Mouse (Mus musculus) cerebellum, adult 11-12 months (tissue): Measurements from ENCODE around the gene Slc30a10.
A peak's percentile ranks its signal among the peaks of the same experiment; 100 is the strongest.

Experiments
- DNase-seq: peaks from one replicate; pipeline ENCODE4 v3.0.0; 2022

The Slc30a10 gene

DNA sequence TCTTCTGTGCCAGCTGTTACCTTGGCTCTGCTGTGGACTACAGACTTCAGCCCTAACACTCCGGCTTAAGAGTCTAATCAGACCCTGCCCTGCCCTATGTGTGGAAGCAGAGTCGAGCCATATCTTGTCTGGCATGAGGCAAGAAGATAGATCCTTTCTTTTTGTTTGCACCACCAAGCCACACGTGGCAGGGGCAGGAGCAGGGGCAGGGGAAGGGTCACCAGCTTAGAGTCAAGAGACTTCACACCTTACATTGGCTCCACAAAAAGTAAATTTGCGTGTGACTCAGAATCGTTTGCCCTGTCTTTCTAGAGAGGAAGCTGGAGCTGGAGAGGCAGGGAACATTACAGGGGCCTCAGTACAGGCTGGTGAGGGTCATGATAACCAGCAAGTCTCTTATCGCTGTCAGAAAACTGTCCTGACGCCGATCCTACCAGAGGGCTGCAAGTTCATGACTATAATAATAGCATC, 14.9 kb downstream of the Slc30a10 start:
- no peak for DNase-seq

DNA sequence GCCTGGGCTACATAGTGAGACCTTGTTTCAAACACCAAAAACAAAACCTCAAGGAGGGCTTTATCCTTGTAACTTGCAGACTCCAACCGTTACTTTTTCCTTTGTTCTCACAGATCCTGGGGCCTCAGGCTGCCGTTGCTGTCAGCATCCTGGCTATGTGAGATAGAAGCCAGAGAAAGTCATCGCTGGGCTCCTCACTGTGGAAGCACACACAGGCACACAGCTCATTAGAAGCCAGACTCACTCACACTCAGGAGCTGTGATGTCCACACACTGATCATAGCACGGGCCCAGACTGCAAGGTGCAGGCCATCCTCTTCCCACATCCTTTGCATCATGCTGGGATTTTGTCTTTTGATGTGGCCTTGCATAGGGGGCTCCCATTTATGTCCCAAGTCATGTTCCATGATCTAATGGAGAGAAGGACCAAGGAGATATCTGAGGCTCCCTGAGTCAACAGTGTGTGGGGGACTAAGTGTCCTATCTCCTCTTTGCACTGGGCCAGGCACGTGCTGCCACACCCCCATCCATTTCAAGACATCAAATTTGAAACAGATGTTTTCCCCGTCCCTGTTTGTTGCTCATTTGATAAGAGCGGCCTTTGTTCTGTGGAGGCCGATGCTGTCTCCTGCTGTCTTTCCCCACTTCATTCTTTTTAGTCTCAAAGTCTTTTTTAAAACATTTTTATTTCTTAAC, 17.5 kb downstream of the Slc30a10 start:
- no peak for DNase-seq

DNA sequence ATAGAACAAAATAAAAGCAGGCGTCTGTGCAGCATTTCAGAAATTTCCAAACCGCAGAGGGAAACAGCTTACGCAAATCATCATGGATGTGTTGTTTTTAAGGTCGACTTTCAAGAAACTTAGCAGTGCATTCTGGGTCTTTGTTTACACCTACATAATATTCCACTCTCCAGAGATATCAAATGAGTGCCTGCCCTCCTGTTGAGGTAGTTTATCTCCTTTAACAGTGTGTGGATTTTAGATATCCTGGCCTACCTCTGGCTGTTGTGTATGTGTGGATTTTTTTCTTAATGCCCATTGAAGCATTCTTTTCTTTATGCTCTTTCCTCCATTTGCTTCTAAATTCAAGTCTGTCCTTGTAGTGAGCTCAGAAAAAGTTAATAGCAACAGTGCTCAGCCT, 18.1 kb downstream of the Slc30a10 start:
- no peak for DNase-seq

DNA sequence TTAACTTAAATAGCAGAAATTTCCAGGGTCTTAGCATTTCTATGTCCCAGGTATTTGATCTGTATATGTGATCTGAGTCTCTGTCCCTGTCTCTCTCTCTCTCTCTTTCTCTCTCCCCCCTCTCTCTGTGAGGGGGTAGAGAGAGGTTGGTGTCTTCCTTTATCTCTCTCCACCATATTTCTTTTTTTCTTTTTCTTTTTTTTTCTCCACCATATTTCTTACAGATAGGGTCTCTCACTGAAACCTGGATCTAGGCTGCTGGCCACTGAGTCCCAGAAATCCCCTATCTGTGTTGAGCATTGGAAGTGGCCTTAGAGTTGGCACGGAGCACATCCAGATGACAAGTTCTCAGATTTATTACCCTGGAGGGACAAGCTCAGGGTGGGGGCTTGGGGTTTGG, 18.8 kb downstream of the Slc30a10 start:
- no peak for DNase-seq

DNA sequence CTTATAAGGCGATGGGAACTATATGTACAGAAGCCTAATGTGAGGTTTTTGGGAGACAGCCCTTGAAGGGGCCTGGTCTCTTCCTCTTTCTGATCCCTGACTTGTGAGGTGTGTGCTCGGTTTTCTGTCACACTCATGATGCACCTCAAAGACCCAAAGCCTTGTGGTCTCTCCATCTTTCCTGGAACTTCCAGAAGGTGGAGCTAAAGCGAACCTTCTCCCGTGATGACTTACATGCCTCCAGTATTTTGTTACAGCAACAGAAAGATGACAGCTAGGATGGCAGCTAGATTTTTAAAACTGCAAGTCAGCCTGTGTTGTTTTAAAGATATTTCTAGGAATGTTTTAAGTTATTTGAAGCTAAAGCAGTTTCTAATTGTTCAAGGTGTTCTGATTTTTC, 25.2 kb downstream of the Slc30a10 start:
- DNase-seq = no peak

DNA sequence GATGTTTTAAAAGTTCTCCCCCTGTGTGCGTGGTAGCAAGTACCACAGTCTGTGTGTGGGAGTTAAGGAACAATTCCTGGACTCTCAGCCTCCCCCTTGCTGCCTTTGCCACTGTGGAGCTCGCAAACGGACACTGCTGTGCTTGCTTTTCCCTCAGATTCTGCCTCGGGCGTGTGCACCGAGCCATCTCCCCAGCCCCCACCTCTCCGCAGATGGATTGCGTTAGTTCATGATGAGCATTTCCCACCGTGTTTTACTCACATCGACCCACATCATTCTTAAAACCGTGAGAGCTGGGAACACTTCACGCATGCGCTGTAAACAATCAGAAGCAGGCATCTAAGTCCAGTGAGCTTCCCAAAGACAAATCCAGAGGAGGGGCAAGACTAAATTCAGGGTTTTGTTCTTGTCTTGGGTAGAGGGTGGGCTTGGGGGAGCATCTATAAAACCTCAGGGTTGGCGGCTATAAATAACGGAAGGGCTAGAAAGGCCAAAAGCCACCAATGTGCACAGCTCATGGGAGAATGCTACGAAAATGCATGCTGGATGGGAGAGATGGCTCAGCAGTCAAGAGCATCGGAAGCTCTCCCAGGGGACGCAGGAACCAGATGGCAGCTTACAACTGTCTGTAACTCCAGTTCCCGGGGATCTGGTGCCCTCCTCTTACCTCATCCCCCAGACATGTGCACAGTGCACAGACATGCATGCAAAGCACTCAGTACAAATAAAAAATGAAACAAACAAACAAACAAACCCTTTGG, 27.5 kb downstream of the Slc30a10 start:
- peak; percentile 27 for DNase-seq

DNA sequence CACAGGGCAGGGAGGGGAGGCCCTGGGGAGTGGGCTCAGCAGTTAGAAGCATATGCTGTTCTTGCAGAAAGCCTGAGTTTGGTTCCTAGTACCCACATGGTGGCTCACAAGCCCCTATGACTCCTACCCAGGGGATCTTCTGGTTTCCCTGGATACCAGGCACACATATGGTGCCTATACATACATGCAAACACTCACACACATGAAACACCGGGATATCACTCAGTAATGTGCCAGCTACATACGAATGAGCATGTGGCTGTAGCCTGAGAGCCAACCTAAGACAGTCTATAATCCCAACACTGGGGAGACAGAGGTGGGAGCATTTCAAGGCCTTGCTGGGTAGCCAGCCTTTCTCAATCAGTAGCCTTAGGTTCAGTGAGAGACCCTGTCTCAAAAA, 28.1 kb downstream of the Slc30a10 start:
- no peak for DNase-seq

DNA sequence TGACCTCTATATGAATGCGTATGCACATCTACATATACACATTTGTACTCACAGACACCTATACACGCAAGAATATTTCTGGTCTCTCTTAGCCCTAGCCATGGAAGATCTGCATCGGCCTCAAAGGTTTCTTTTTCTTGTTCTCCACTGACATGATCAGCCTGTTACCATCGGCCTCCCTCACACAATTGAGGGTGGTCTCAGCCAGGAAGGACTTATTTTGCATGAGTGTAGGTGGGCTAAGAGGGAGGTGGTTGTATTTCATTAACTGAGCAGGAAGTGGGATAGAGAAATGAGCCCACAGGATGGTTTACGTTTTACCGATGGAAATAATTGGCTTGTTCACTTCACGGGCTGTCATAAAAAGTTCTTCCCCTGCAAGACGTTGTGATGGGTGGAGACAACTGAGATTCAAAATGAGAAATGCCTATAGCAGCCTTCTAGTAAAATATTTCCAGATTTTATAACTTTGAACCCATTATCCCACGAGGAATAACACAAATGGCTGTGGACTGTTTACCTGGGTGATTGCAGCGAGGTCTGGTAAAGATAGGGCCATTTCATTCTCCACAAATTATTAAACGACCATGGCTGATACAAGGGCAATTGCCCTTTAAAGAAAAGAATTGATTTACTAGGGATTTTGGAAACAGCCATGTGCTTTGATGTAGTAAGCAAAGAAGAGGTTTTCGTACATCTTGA, 28.9 kb downstream of the Slc30a10 start:
- DNase-seq = no peak

DNA sequence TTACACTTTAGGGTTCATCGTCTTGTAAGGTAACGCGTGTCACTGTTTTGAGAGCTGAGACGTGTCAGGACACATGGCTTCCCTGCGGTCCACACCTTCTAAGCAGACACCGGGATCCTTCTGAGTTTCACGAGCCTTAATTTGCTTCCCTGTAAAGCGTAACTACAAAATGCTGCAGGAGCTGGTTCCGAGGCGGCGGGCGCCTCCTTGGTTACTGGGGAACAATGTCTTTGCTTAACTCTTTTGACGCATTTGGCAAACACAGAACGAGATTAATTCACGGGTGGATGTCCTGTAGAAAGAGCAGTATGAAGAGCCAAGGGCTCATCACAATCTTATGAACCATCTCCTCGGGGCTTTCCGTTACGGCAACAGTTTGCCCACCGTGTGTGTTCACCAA, 29.6 kb downstream of the Slc30a10 start:
- DNase-seq = no peak

DNA sequence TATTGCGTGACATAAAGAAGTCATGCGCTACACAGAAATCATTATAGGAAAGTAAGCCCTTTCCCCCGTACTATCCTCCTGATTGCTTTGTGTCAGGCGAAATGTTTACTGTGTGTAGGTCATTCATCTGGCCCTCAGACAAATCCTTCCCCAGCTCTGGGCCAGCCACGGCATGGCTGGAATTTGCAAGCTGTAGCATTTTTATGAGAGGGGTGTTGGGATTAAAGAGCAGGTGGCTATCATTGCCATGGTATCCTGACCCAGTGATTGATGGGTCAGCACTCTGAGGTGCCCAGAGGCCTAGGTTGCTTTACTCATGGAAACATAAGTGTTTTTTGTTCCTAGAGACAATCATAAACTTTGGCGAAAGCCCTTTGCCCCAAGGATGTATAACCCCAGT, 35.2 kb downstream of the Slc30a10 start:
- DNase-seq = no peak

DNA sequence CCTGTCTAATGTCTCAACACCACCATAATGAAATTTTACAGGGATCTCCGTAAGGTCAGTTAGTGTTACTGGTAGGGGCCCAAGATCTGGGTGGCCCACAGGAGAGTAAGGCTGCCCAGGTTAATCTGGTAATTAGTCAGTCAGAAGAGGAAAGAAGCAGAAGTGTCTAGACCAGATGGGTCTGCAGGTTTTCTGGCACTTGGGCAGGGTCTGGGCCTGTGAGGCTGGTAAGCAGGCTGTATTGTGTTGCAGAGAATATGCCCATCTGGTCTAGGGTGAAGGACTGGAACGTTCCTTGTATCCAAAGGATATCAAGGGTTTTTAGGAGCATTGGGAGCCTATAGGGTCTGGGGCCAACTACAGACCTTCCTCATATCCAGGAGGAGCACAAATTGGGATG, 36.0 kb downstream of the Slc30a10 start:
- no peak for DNase-seq

DNA sequence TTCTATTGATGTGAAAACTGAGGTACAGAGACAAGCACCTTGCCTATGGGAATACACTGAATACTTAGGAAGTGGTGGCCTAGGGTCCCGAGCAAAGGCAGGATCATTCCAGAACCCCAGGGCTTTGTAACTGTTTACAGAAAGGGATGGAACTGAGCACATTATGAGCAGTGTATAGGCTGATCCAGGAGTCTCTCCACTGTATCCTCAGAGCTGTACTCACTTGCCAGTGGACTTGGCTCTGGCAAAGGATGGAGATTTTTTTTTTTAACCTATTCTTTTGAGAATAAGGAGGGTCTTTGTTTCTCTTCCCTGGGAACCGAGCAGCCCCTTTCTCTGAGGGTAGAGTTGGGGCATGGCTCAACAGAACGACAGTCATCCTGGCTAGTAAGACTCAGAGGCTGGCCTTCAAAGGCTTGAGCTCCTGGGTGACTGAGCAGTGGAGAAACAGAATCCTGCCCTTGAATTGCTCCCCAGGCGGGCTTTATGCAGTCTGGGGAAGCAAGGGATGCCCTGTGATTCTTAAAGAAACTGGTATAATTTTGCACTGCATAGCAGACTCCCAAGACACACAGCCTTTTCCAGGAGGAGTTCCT, 38.9 kb downstream of the Slc30a10 start:
- peak; percentile 18 for DNase-seq

DNA sequence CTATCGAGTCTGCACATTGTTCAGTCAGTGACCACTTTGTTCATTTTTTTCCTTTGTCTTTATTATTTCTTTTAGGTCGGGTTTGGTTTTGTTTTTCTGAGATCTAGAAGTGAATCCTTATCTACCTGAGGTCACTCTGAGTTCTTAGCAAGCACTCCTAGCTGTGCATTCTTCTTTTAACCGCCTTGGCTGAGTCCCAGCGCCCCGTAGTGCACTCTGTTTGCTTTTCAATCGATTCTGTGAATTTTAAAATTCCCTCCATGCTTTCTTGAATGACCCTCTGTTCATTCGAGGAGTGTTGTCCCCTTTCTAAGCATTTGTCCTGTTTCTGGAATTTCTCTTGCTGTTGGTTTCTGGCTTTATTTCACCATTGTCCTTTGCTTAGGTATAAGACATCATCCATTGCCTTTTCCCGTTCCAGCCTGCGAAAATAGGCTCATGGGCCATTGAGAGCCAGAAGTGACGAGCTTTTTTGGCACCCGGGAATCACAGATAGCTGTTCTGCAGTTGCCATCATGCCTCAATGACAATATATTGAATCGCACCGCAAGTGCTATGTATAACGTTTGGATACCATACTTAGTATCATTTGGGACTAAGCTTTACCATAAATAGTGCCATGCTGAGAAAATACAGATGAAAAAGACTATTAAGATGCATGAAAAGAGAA, 42.3 kb downstream of the Slc30a10 start:
- DNase-seq = no peak

DNA sequence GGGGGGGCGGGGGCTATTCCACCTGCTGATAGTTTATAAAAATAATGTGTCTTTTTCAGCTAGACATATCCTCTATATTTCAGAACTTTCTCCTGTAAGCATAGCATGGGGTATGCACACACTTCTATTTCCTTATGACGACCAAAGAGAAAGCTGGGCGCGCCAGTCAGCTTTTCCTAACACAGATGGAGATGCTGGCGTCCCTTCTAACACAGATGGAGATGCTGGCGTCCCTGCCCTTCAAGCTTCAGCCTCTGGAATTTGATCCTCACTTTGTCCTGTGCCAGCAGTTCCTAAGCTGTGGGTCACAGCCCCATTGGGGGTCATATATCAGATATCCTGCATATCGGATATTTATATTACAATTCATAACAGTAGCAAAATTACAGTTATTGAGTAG, 46.0 kb downstream of the Slc30a10 start:
- DNase-seq = no peak

DNA sequence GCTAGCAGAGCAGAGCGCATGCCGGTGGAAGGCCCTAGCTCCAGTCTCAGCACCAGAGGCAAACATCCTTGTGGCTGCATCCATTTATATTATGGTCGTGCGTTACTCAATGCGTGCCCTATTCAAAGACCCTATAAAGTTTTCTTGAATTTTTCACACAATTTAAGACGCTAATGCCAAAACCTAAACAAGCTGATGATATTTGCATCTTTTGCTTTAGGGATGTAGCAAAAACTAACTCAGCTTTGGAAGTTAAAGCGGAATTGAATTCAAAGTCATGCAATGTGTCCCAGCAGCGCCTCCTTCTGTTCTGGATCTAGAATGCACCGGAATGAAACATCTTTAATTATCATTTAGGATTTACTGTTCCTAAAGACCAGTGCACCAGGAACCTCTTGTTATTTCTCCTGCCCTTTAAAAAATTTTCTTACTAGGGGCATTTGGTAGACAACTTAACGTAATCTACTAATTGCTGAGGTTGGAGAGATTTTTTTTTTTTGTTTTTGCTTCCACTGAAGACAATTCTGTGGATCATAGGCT, 47.2 kb downstream of the Slc30a10 start:
- no peak for DNase-seq

DNA sequence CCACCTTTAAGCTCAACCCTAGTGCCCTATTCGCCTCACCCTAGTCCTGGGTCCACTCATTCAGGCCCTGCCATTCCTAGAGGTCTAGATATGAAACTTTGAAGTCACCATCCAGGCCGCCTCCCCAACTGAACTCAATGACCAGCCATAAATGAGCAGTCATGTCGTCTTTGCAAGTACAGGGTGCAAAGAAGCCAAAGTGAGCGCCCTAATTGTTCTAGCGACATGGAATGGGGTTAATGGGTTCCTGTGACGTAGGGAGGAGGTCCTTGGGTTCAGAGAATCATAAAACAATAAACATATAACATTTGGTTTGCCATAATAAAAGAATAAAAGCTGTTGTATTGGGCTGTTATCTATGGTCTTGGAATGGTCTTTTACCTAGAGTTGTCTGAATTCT, 47.9 kb downstream of the Slc30a10 start:
- no peak for DNase-seq

DNA sequence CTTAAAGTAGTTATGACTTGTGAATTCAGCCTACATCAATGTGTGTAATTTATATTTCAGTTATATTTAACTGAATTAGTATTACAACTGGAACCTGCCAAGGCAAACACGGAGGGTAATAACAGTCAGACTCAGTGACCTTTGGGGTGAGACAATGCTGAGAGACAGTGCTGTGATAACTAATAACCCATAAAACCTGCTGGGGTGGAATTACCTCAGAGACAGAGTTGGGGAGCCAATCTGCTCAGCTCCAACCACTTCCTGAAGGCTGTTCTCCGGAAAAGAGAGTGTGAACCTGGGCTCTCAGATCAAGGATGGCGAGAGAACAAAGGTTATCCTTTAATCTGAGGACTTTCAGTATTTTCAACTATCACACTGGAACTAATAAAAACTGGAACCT, 54.4 kb downstream of the Slc30a10 start:
- no peak for DNase-seq

DNA sequence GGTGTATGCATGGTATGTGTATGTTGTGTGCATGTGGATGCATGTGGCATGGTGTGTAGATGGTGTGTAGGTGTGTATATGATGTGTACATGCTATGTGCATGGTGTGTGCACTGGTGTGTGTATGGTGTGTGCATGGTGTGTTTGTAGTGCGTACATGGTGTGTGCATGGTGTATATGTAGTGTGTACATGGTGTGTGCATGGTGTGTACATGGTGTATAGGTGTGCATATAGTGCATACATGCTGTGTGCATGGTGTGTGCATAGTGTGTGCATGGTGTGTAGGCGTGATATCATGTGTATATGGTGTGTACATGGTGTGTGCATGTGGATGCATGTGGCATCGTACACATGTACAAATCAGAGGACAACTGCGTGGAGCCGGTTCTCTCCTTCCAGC, 56.7 kb downstream of the Slc30a10 start:
- no peak for DNase-seq

DNA sequence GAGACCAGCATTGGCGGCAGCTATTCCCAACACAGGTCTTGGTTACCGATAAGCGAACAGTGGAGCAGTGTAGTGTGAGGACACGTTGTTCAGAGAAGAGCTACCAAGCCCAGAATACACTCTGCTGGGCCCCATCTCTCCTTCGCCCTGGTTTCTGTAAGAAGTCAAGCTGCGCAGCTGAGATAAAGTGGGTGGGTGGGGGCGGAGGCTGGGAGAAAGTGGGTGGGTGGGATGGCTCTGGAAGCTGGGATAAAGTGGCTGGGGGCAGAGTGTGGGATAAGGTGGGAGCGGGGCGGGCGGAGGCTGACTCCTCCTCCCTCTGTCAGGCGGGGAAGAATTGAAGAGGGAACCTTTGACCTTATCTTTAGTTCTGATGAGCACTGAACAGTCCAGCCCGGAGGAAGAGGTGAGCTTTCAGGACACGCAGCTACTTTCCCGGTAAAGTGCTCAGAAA, 60.9 kb downstream of the Slc30a10 start:
- no peak for DNase-seq

DNA sequence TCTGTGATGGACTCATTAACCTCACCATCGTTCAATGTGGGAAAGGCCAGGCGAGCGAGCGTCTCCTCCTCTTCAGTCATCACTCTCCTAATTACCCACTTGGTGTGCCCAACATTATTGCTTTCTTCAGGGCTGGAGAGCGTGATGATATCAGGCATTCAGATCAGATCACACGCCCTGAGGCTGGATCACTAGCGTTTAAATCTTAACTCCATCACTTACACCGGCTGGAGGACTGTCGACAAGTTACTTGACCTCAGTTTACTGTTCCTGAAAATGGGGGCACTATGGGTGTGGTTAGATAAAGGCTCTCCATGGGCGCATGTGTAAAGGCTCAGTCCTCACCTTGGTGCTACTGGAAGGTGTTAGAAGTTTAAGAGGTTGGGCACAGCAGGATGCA, 61.4 kb downstream of the Slc30a10 start:
- DNase-seq = no peak

DNA sequence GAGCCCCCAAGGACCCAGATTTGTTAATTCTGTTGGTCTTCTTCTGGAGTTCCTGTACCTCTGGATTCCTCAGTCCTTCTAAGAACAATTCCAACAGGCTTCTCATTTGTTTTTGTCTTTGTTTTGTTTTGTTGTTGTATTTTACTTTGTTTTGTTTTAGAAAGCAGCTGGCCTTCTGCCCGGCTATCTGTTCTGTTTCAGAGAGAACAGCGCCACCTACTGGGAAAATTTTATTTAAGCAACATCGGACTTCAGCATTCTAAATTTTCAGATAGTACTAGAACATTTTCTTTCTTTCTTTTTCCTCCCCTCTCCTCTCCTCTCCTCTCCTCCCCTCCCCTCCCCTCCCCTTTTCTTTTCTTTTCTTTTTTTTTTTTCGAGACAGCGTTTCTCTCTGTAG, 62.9 kb downstream of the Slc30a10 start:
- no peak for DNase-seq
